Mouse (Mus musculus) small intestine, adult 2 months (tissue): ENCODE measurements around the gene Nvl.

Source experiments
- CTCF ChIP-seq: fragments of 200-500 bp; IDR thresholded peaks from 2 replicates; pipeline ENCODE4 v1.5.1; 2012; ENCODE audit warnings: low read depth, mild to moderate bottlenecking, control low read depth, inconsistent platforms, low read length, moderate library complexity, mixed read lengths; ENCODE audit not compliant: insufficient replicate concordance, insufficient read length; ENCODE audit errors: extremely low read depth
- POLR2A ChIP-seq: fragments of 200-500 bp; IDR thresholded peaks from 2 replicates; pipeline ENCODE4 v1.6.1; 2012; ENCODE audit warnings: low read depth, mild to moderate bottlenecking, control low read depth, inconsistent platforms, low read length, moderate library complexity

DNA sequence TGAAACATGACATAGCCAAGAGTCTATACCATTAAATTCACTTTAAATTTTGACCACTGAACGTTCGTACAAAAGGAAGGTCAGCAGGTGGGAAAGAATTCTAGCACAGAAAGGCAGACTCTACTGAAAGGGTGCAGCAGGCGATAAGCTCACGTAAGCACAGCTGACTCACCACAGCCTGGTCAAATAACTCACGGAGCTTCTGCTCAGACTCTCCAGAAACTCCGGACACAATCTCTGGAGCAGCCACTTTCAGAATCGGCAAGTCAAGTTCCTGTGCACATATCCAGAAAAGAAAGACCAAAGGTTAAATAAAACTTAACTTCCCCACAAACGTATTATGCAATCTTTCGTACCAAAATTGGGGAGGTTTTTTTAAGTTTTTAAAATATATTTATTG is 17.2 kb downstream of the Nvl start:
- no peak for TF ChIP-seq POLR2A
- TF ChIP-seq CTCF, result no peak
